Mouse (Mus musculus) right cerebral cortex, postnatal 25 days (tissue): ENCODE measurements at regions not wholly inside any gene's neighbourhood (a gene's known extent, or its start where the extent isn't known, plus 50 kb on each side); places are given as distances from the start of the nearest gene placed in this dataset.
A peak's percentile ranks its signal among the peaks of the same experiment; 100 is the strongest.

Experiments
- DNase-seq: peaks from one replicate; pipeline ENCODE4 v3.0.0; 2022

DNA sequence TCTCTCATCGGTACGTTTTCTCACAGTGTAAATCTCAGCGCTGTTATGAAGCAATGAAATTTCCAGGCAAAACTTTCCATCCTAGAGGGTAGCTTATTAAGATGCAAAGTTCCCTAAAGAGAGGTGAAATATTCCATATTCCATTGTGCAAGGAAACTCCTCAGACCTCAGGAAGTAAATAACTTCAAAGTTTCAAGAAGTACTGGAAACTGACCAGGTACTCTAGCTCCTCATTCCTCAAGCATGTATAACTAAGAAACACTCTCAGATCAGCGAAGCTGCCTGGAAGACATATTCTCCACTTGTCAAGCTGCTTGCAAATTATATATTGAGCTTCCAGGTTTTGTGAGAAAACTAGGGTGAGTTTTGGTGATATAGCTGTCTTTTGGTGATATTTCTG is 279.8 kb upstream of the Mad2l1 start:
- no peak for DNase-seq

DNA sequence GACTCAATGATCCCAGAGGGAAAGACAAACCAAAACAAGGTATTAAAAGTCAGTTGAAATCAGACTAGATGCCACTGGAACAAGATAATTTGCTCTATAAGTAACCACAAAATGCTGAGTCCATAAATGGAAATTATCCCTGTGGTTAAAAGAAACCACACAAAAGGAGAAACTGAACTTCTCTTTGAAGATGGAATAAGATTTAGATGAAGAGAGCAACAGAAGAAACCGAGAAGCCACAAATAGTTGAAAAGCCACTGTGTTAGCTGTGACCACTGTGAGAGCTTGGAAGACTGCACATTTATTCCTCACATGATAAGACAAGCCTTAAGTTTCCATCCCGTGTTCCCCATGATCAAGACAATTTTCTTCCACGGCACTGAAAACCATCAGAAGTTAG is 271.8 kb upstream of the Mad2l1 start:
- DNase-seq, result no peak

DNA sequence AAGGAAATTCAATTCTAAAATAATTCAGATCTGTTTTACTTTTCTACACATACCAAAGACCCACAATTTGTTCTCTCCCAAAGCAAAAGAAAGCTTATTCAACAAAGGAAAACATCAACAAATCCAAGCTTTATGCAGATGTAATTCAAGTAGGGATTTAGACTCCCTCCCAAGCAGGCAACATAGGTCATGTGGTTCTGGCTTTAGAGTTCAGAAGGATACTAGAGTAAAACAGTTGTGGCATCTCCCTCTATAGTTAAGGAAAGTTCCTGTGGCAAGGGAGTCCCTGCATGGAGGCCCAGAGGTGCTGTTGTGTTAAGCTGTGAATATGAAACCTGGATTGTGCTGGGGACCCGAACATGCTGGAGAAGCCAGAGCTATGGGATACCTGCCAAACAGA is 271.3 kb upstream of the Mad2l1 start:
- DNase-seq, result no peak

DNA sequence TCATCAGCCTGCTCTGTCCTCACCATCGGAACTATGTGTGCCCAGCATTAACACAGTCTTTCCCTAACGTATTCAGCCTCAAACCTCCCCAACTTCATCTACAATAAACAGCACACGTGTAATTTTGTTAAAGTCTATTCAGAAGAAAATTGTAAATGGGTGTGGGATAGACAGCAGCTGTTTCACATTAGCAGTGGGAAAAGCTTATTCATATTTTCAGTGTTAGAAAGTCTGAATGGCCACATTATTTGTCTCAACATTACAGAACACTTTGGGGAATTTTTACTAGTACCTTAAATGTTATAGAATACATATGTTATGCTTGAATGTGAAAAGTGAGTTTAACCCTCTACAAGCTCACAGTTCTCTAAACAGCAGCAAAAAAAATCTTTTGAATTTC is 266.8 kb upstream of the Mad2l1 start:
- no peak for DNase-seq

DNA sequence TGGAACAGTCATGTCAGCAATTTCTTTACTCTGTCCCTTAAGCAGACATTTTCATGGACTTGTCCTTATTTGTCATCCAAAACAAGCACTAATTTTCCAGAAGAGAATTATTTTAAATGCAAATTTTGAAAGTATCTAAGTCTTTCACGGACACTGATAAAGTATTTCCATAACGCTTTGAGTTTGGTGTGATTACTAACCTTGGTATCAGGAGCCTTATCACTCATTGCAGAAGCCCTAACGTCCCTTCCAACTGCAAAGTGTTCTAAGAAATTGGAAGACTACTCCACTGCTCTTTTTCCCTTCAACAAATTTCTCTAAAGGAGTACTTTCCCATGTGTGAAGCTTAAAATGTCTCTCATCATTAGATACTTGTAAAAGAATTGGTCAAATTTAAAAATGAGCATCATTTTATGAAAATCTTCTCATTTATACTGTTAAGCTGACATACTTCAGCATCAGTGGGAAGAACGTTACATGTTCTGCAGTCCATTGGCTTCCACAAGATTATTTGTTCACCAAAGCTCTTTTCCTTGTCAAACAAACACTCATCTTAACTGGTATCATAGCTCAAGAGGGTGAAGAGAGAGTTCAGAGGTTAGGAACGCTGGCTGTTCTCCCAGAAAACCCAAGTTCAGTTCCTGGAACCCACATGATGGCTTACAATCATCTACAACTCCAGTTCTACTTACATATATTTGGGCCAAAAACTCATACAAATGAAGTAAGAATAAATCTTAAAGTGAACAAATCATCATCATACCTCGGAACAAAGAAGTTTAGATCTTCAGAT is 263.6 kb upstream of the Mad2l1 start:
- DNase-seq, result no peak

DNA sequence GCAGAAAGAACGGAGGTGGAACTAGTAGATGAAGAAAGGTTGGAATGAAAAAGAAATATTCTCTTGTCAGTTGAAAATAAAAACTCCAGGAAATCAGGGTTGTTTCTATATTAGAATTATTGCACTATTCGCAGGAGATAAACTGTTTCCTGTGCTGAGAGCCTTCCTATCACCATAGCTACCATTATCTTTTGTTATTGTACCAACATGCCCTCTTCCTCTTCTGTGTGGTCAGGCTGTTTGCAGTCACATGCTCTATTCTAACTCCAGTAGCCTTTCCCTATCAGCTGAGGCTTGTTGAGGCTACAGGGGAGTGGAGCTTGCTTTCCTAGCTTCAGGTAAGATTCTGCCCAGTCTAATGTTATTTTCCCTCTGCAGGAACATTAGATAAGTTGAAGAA is 263.0 kb upstream of the Mad2l1 start:
- DNase-seq, result no peak

DNA sequence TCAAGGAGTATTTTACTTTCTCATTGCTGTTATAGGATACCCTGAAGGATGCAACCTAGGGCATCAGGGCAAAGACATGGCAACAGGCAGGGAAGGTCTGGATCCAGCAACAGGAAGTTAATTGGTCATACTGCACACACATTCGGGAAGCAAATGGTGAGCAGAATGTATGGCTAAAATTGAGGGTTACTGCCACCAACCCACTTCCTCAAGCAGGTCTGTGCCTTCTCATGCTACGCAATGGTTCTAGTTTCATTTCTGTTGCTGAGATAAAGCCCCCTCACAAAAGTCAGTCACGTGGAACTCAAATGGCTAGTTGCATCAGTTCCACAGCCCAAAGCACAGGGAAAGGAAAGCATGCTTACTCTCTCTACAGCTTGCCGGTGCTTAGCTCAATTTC is 260.5 kb upstream of the Mad2l1 start:
- no peak for DNase-seq

DNA sequence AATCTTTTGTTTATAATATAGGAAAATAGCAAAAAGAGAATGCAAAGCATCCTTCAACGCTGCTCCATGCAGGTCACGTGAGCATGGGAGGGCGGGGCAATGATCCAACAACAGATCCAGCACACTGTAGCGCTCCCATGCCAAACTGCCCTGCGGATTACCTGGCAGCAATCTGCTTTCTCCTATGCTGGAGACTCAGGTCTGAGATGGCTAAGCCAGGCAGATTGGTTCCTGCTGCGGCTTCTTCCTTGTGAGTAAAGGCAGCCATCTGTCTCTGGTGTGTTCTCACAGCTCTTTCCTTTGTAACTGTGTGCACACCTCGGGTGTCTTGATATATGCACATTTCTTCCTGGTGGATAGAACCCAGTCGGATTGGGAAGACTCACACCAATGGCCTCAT is 254.5 kb upstream of the Mad2l1 start:
- DNase-seq, result no peak

DNA sequence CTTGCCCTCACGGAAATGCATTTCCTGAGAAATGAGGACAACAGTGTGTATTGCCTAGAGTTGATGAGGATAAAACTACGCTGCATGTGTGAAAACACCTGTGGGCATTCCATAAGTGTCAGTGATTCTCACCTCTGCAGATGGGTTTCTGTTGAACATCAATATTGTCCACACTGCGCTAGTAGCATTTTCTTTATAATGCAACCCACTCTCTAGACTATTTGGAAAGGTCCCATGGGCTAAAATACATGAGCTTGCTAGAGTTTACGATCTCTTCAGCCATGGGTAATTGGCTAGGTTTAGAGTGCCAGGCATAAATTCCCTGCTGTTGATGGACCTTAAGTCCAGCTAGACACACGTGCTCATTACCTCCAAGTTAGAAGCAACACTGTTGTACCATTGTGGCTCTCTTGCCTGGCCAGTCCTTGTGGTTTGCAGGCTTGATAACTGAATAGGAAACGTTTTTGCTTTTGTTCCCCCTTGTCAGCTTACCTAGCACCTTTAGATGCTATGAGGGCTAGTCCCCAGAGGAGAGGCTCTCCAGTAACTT is 252.5 kb upstream of the Mad2l1 start:
- no peak for DNase-seq

DNA sequence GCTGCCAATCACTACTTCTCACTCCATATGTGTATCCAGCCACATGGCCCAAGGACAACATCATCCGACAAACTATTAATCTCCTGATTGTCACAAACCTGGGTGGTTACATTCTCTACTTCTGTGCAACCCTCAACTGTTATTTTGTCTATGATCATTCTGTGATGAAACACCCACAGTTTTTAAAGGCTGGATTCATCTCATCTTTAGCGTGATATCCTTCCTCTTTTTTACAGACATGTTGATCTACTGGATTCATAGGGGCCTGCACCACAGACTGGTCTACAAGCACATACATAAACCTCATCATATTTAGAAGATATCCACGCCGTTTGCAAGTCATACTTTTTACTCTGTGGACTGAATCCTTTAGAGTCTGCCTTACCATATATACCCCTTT is 251.7 kb upstream of the Mad2l1 start:
- no peak for DNase-seq

DNA sequence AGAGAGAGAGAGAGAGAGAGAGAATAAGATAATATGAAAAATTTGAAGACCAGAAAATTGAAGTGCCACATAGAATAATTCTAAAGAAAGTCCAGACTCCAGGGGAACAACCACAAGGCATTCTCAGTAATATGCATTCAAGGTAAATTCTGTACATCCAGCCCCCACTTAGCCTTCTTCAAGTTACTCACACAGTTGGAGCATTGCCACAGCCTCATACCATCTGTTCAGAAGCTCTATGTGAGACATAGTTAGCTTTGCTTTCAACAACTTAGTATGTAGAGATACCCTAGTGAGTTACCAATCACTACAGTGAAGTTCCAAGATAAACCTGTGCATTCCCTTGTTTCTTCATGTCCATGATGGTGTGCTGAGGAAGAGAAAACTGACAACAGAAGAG is 247.6 kb upstream of the Mad2l1 start:
- peak; percentile 53 for DNase-seq

DNA sequence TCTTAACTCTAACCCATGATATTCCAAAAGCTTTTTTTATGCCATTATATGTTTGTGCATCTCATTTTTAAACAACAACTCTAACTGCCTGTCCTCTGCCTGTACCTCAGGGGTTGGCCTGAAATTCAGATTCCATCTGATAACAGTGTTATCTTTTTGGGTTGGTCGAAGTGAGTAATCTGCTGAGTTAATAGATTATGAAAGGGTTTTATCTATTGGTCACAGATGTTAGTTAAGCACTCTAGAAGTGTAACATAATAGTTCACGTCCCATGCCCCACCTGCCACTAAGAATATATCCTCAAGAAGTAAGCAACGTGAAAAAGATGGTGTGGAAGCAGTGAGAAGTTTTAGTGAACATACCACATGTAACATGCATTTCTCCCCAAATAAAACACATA is 246.0 kb upstream of the Mad2l1 start:
- DNase-seq, result no peak

DNA sequence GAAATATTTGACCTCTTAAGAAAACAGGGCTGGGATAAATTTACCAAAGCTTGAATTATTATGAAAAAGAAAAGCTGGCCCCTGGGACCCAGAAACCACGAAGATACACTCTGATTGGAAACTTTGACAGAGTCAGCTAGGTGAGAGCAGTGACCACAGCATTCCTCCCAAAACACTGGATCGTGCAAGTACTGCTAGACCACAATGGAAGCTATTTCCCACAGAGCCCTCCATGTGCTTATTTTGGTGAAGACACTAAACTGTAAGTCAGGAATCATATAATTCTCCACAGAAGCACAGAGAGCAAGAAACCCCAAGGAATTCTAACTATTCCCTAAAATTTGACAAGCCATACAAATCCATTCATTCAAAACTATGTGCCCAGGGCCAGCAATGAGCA is 243.6 kb upstream of the Mad2l1 start:
- no peak for DNase-seq

DNA sequence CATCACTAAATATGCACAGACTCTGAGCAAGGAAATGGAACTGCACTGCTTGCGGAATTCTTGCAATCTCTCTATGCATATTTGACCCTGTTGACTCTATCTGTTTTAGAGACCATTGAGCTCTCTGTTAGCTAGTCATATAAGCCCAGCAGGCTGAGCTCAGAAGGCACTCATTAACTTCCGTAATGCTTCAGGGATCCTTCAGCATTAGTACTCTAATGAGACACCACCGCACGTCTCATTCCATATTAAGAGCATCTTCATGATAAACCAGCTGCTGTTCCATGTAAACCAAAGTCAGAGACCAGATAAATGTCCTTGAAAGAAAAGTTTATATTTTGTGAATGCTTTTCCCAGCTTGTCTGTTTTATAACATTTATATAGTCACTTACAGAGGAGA is 237.1 kb upstream of the Mad2l1 start:
- DNase-seq, result no peak

DNA sequence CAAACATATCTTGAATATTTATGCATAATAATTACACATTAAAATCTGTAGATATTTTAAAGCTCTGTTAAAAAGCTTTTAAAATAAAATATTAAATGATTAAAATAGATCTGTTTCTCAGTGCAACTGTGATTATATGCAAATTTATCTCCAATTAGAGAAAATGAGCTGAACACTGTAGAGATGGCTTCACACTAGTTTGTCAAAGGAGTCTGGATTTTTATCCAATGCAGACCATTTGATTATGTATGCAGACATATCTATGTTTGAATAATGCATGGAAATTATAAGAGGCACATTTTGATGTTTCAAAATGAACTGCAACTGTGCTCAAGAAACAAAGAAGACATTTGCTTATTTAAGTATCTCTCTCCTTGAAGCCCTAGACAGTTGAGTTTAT is 235.0 kb upstream of the Mad2l1 start:
- DNase-seq, result no peak

DNA sequence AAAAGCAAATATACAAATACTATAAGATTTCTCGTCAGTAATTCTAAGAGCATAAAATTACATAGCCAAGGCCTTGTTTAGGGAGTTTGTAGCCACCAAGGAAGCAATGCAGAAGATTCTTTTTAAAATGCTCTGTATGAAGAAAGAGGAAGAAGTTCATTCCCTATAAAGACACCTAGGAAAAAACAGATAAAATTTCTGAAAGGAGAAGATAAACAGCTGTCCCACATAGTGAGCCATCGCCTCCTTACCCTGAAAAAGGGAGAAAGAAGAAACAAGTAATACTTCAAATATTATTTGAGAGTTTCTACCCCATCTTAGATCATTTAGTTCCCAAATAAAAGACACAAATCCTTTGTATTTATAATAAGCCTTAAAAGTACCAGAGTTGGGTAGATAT is 190.3 kb upstream of the Mad2l1 start:
- DNase-seq, result no peak

DNA sequence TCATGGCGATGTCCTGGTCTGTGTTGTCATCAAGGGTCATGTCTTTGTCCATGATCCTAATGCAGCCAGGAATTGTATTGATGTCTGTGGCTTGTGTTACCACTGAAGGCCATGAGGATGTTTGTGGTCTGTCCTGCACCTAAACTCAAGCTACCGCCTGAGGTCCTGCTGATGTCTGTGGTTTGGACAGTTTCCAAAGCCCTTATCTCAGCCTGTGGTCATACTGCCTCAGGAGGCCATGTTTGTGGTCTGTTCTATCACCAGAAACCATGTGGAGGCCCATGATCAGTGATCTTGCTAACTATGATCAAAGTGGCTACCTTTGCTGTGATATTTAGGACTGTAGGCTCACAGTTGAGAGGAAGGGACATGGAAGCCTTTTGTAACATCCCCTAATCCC is 187.8 kb upstream of the Mad2l1 start:
- DNase-seq, result no peak

DNA sequence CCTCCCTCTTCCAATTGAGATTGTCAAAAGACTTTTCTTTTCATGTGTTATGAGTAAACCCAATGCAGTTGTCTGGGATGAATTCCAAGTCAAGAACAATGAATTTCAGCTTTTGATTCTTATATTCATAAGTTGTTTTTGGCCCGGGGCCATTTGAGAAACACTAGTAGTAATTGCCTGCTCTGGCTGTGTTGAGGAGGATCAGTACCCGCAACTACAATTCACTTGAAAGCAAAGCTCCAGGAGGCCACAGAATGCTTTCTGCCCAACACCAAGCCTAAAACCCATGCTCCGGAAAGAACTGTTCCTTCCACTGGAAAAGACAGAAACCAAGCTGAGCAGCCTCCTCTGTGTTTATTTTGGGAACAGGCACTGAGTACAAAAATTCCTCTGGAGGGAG is 174.1 kb upstream of the Mad2l1 start:
- peak; percentile 7 for DNase-seq

DNA sequence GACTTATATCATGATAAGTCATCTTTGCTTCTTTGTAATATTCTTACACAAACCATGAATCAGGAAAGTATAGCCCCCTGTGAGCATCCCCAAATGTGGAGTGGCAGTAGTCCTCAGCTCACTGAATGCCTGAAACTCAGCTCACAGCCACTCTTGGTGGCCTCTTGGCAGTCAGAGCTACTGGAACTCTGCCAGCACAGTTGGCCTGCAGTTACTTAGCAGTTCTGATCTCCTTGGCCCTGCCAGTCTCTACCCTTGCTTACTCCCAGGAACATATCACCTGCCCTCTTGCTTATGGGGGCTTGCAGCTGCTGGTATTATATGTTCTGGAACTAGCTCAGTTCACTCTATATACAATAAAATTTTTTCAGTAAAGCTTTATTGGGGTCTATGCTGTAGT is 167.9 kb upstream of the Mad2l1 start:
- DNase-seq, result no peak

DNA sequence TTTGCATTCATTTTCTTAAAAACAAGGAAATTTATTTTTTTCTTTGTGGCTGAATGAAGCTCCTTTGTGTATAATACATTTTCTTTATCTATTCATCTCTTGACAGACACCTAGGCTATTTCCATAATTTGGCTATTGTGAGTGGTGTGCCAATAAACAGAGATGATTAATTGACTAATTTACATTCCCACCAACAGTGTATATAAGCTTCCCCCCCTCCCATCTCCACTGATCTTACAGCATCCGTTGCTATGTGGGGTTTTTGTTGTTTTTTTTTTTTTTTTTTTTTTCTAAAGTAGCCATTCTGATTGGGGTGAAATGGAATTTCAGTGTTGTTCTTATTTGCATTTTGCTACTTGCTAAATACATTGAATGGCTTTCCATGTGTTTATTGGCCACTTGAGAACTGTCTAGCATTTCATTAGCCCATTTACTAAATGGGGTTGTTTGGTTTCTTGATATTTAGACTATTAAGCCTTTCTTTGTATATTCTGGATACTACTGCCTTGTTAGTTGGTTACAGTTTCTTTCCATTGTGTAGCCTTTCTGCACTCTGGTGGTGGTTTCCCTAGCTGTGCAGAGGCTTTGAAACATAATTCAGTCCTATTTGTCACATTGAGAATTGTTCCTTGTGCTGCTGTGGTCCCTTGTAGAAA is 153.8 kb upstream of the Mad2l1 start:
- no peak for DNase-seq

DNA sequence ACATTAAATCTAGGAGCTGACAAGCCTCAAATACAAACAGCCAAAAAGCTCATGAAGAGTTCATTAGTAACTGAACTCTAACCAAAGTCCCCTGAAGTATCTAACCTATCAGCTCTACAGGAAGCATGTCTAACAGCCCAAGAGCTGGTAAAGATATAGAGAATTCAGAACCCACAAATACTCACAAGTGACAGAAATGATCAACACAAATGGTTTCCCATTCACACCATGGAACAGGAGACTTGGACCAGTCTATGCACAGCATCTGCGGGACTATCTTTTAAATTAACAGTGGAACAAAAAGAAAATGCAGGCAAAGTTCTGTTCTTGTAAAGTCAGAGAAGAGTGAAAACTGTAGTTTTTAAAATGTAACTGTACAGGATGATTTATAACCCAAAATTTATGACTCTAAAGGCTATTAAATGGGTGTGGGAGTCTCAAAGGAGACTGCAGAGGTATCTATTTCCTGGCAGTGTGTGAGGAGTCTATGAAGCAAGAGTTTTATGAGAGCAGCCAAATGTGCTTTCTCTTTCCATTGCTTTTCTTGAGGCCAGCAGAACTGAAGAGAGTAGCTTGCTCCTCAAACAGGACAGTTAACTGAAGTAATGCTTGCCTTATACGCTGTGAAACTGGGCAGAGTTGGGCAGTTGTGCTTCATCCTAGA is 152.7 kb upstream of the Mad2l1 start:
- no peak for DNase-seq

DNA sequence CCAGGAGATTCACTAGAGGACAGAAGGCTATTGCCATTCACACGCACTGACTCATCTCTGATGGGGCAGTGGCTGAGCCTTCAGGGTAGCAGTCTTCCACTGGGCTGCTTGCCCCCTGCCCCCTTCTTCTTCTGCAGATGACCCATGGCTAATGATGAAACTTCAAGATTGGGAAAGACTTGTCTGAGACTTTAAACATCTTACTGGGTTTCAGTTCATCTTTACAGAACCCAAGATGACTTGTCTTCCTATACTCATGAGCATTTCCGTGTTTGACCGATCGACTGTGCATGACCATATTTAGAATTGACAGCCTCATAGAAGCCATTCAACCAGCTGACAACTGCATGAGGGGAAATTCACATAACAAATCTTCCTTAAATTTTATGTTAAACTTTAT is 140.0 kb upstream of the Mad2l1 start:
- no peak for DNase-seq

DNA sequence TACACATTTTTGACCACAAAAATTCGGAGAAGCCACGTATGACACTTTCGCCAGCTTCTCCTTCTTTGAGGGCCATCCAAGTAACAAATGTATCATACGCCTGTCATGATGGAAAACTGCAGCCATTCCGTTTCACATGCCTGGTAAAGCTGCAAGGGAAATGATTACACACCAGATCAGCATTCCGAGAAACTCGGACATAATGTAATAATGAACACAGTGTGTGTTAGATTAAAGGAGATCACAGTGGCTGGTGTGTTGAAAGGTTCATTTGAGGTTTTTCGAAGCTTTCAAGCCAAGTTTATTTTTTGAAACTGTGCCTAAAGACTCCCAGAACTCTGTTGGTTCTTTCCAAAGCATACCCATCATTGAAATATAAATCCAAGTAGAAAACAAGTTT is 137.8 kb upstream of the Mad2l1 start:
- DNase-seq, result no peak

DNA sequence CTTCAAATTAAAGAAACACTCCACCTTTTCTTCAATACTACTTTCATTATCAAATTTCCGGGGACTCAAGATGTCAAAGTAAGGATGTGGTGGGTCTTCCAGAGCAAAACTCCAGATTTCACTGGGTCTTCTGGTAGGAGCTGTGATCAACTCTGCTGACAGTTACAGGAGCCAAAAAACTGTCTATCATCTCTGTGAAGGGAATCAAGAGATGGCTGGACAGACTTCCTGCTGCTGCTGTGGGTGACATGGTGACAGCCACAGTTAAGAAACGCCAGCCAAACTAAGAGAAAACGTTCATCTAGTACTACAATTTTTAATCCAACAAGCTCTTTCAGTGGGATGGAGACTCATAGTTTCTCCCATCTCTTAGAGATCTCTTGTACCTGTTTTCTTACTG is 136.5 kb upstream of the Mad2l1 start:
- DNase-seq, result no peak
